Comparison of ENCODE assay signal across 9 mouse cellular contexts in the genomic region with DNA sequence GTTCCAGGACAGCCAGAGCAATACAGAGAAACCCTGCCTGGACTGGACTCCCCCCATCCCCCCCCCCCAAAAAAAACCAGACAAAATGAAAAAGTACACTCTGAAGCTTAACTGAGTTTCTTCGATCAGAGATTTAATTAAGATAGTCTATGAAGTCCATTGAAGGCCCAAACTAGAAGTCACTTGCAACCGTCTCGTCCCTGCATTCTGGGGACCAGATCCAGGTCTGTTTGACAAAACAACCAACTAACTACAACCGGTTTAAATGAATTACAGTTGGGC. TPM values are rescaled to one million over a fixed set of nuclear protein-coding genes. Genes with fewer than 3 reads are reported as not detected.
DNase-seq lines count a peak whose midpoint lies in the region; ATAC-seq and TF ChIP-seq lines count a peak whose summit lies in the region.
"Had no signal": no experiment of that assay in that cellular context is flagged by ENCODE, and none has a peak within 500 bp of the region (broad histone marks: within the 10 kb centered on the region; RNA-seq: fewer than 3 reads in every experiment).

No protein-coding gene starts in this region.

- no peaks in the 10 kb centered on the region for H3K27me3 ChIP-seq in heart, embryonic 15.5 days
- no peaks in the 10 kb centered on the region for H3K27me3 ChIP-seq in G1E (ENCODE audit: insufficient read depth, low read length)
- H3K27me3 ChIP-seq in forebrain, postnatal 0 days (ENCODE audit: insufficient read depth, low read length) = no peaks in the 10 kb centered on the region

- peak overlapping the region; percentile 98 for H3K4me3 ChIP-seq in heart, embryonic 15.5 days
- H3K4me3 ChIP-seq in G1E (ENCODE audit: low read depth, low read length) (peak overlapping the region; percentile 84), macrophage (ENCODE audit: inconsistent target) (peak overlapping the region; percentile 70)
- peak overlapping the region; percentile 96 for H3K4me3 ChIP-seq in forebrain, postnatal 0 days (ENCODE audit: low read depth, low read length)

- no peak for ATAC-seq in heart, embryonic 15.5 days (replicated peaks; ENCODE audit: insufficient number of reproducible peaks, insufficient read depth, low FRiP score, low read depth)
- ATAC-seq in G1E (ENCODE audit: extremely low read depth, insufficient number of reproducible peaks, low FRiP score, poor library complexity, severe bottlenecking) = no peak
- no peak for ATAC-seq in forebrain, postnatal 0 days
- ATAC-seq in megakaryocyte progenitor cell, adult 5-6 weeks (replicated peaks; ENCODE audit: poor library complexity) = no peak

- H3K9me3 ChIP-seq in heart, embryonic 15.5 days (replicated peaks) = no peaks in the 10 kb centered on the region
- no peaks in the 10 kb centered on the region for H3K9me3 ChIP-seq in G1E (replicated peaks)
- no peaks in the 10 kb centered on the region for H3K9me3 ChIP-seq in forebrain, postnatal 0 days (ENCODE audit: low read length)

- no peak for TF ChIP-seq CTCF in G1E (IDR thresholded peaks at IDR 0.05; ENCODE audit: low read depth, low read length)
- no peak for TF ChIP-seq CTCF in forebrain, postnatal 0 days (IDR thresholded peaks at IDR 0.05; ENCODE audit: low read depth)

- H3K79me2 ChIP-seq in macrophage (ENCODE audit: inconsistent target) = peaks cover 42% of the 10 kb centered on the region

- H3K4me2 ChIP-seq in heart, embryonic 15.5 days = peak overlapping the region; percentile 69
- peak overlapping the region; percentile 59 for H3K4me2 ChIP-seq in forebrain, postnatal 0 days (ENCODE audit: low read depth)

- WGBS in heart, embryonic 15.5 days = 12% methylated on average over 4 of the region's 4 CpGs
- WGBS in forebrain, postnatal 0 days = 14% methylated on average over 4 of the region's 4 CpGs
- 4% methylated on average over 4 of the region's 4 CpGs for WGBS in macrophage (ENCODE audit: missing documents)

- H3K4me1 ChIP-seq in heart, embryonic 15.5 days (replicated peaks) = peaks cover 37% of the 10 kb centered on the region
- H3K4me1 ChIP-seq in G1E (ENCODE audit: insufficient read depth, low read depth, low read length) = peaks cover 37% of the 10 kb centered on the region
- H3K4me1 ChIP-seq in forebrain, postnatal 0 days (ENCODE audit: insufficient read depth) = peaks cover 15% of the 10 kb centered on the region

- H3K27ac ChIP-seq in heart, embryonic 15.5 days = peak overlapping the region; percentile 100
- peak overlapping the region; percentile 100 for H3K27ac ChIP-seq in forebrain, postnatal 0 days (ENCODE audit: low read depth, low read length)
- peak overlapping the region; percentile 82 for H3K27ac ChIP-seq in macrophage

- intact Hi-C loops in heart, postnatal 14 days (cut with DNase I) = loop anchor here (5.0 kb wide), 1 partner anchor 74 kb away; a partner anchor contains a TSS

- DNase-seq in heart, postnatal 14 days = no peak
- no peak for DNase-seq in G1E (ENCODE audit: low spot score)
- DNase-seq in forebrain, postnatal 0 days = no peak
- no peak for DNase-seq in cerebellum, postnatal 25 days
- DNase-seq in cerebellum, postnatal 36 days = no peak

- H3K9ac ChIP-seq in heart, embryonic 15.5 days = peak overlapping the region; percentile 100
- H3K9ac ChIP-seq in forebrain, postnatal 0 days = peak overlapping the region; percentile 100

- no peaks in the 10 kb centered on the region for H3K36me3 ChIP-seq in heart, embryonic 15.5 days
- H3K36me3 ChIP-seq in G1E (replicated peaks) (peaks cover 28% of the 10 kb centered on the region), macrophage (ENCODE audit: inconsistent target) (no peaks in the 10 kb centered on the region)
- H3K36me3 ChIP-seq in forebrain, postnatal 0 days (ENCODE audit: insufficient read depth) = no peaks in the 10 kb centered on the region

RNA-seq across cellular contexts. Expression of a gene that starts 2.2 kb away (rescaled TPM):
- polyA plus RNA-seq in heart, embryonic 15.5 days (2015; fragmentation: Nextera tagmentation; extraction: Ambion mirVana) = 3.2 and 3.9 TPM in 2 replicates
- 10 to 100 TPM; 13.1 to 15.4 TPM for total RNA-seq in heart, postnatal 14 days (2021)
- total RNA-seq in G1E (2014; fragmentation: Nextera tagmentation) (34.4 and 41.2 TPM in 2 replicates), G1E (2017) (9.2 and 13.4 TPM in 2 replicates)
- polyA plus RNA-seq in G1E (2012) (10.7 and 12.9 TPM in 2 replicates), macrophage (2018) (9.3 to 10.1 TPM (median 9.6 TPM) in 3 replicates)
- 17.4 and 36.7 TPM in 2 replicates for total RNA-seq in forebrain, postnatal 0 days (2014; rRNA removed)
- 3.8 and 6.7 TPM in 2 replicates for polyA plus RNA-seq in forebrain, postnatal 0 days (2015; fragmentation: Nextera tagmentation; extraction: Ambion mirVana)
- 10 to 100 TPM in 25 of 26 experiments, 1 to 10 TPM in 1; 9.1 to 43.6 (median 25.7) TPM for total RNA-seq in macrophage (2018; cell fraction: chromatin; rRNA removed)
- total RNA-seq in macrophage (2018; cell fraction: cytosol; rRNA removed) = 10 to 100 TPM in 23 of 26 experiments, 1 to 10 TPM in 3; 5.6 to 21.0 (median 16.7) TPM
- 10 to 100 TPM in 21 of 26 experiments, 1 to 10 TPM in 5; 6.5 to 29.0 (median 19.3) TPM for total RNA-seq in macrophage (2018; cell fraction: nucleus; rRNA removed)
- 20.9 and 26.1 TPM in 2 replicates for total RNA-seq in megakaryocyte progenitor cell, adult 5-6 weeks (2015)
- 16.2 and 20.3 TPM in 2 replicates for total RNA-seq in megakaryocyte progenitor cell, adult 5-6 weeks (2017)

RNA-seq across cellular contexts. Expression of a gene that starts 34.4 kb away (rescaled TPM):
- polyA plus RNA-seq in heart, embryonic 15.5 days (2015; fragmentation: Nextera tagmentation; extraction: Ambion mirVana) = 41.9 and 43.8 TPM in 2 replicates
- total RNA-seq in heart, postnatal 14 days (2021) = 10 to 100 TPM; 17.6 to 20.0 TPM
- 7.5 and 10.1 TPM in 2 replicates for total RNA-seq in G1E (2014; fragmentation: Nextera tagmentation)
- total RNA-seq in G1E (2017) = 18.6 and 21.3 TPM in 2 replicates
- polyA plus RNA-seq in G1E (2012) = 20.0 and 27.5 TPM in 2 replicates
- 46.2 and 63.4 TPM in 2 replicates for total RNA-seq in forebrain, postnatal 0 days (2014; rRNA removed)
- polyA plus RNA-seq in forebrain, postnatal 0 days (2015; fragmentation: Nextera tagmentation; extraction: Ambion mirVana) = 52.2 and 53.0 TPM in 2 replicates
- total RNA-seq in macrophage (2018; cell fraction: chromatin; rRNA removed) = 10 to 100 TPM in 5 of 26 experiments, 1 to 10 TPM in 20, not detected in 1; 2.5 to 15.6 (median 5.9) TPM
- total RNA-seq in macrophage (2018; cell fraction: cytosol; rRNA removed) = 10 to 100 TPM in 23 of 26 experiments, 1 to 10 TPM in 3; 8.5 to 19.6 (median 14.6) TPM
- 10 to 100 TPM in 12 of 26 experiments, 1 to 10 TPM in 14; 4.0 to 19.1 (median 9.8) TPM for total RNA-seq in macrophage (2018; cell fraction: nucleus; rRNA removed)
- 6.2 to 17.0 TPM (median 13.3 TPM) in 3 replicates for polyA plus RNA-seq in macrophage (2018)
- 11.3 and 12.5 TPM in 2 replicates for total RNA-seq in megakaryocyte progenitor cell, adult 5-6 weeks (2015)
- total RNA-seq in megakaryocyte progenitor cell, adult 5-6 weeks (2017) = 12.5 and 12.8 TPM in 2 replicates

RNA-seq across cellular contexts. Expression of a gene that starts 54.2 kb away (rescaled TPM):
- not detected in 2 replicates for polyA plus RNA-seq in heart, embryonic 15.5 days (2015; fragmentation: Nextera tagmentation; extraction: Ambion mirVana)
- not detected for total RNA-seq in heart, postnatal 14 days (2021)
- not detected in 2 replicates for total RNA-seq in G1E (2014; fragmentation: Nextera tagmentation)
- total RNA-seq in G1E (2017) = 0.05 TPM in 1 of 2 replicates, not detected in the other
- polyA plus RNA-seq in G1E (2012) = not detected in 2 replicates
- 0.14 TPM in 1 of 2 replicates, not detected in the other for total RNA-seq in forebrain, postnatal 0 days (2014; rRNA removed)
- polyA plus RNA-seq in forebrain, postnatal 0 days (2015; fragmentation: Nextera tagmentation; extraction: Ambion mirVana) = not detected in 2 replicates
- total RNA-seq in macrophage (2018; cell fraction: chromatin; rRNA removed) = not detected
- not detected for total RNA-seq in macrophage (2018; cell fraction: cytosol; rRNA removed)
- total RNA-seq in macrophage (2018; cell fraction: nucleus; rRNA removed) = not detected
- polyA plus RNA-seq in macrophage (2018) = not detected in 3 replicates
- total RNA-seq in megakaryocyte progenitor cell, adult 5-6 weeks (2015) = not detected in 2 replicates
- not detected in 2 replicates for total RNA-seq in megakaryocyte progenitor cell, adult 5-6 weeks (2017)
- total RNA-seq: gastrocnemius, postnatal 4 days had no signal
